Mouse (Mus musculus): Measurements from ENCODE around the gene Lrfn2. TPM values are rescaled to one million over a fixed set of nuclear protein-coding genes. Genes with fewer than 3 reads are reported as not detected.

Gene Lrfn2
- polyA plus RNA-seq, 1 experiment from 2014 or later, result 1.1 TPM

- no peaks in the 10 kb centered on the region for H3K36me3 ChIP-seq (ENCODE audit: control insufficient read depth, insufficient read depth, low read length)
- DNase-seq (ENCODE audit: low spot score) (no peak), ATAC-seq (replicated peaks; ENCODE audit: low FRiP score) (no peak)
- H3K27me3 ChIP-seq (ENCODE audit: control insufficient read depth, insufficient read depth, low read length), result no peaks in the 10 kb centered on the region
- H3K9me3 ChIP-seq (ENCODE audit: control insufficient read depth, low read length), result no peaks in the 10 kb centered on the region
- no peak overlapping the region for H3K9ac ChIP-seq (ENCODE audit: low read length)
- H3K27ac ChIP-seq (ENCODE audit: low read depth, low read length), result no peak overlapping the region
- H3K4me2 ChIP-seq (ENCODE audit: low read depth, low read length, severe bottlenecking), result no peak overlapping the region
- 36% methylated on average over 17 of the region's 17 CpGs for WGBS
- H3K4me3 ChIP-seq (ENCODE audit: low read depth, low read length), result no peak overlapping the region
- peaks cover 3% of the 10 kb centered on the region; the same call in 1 of the 2 replicates for H3K4me1 ChIP-seq (replicated peaks; ENCODE audit: control insufficient read depth, insufficient read depth, low read length)
Measured at GRCm38 (mm10) chr17:49017438-49018415, 85.5 kb downstream of the Lrfn2 start.

- Histone ChIP-seq H3K4me2 (ENCODE audit: low read depth, low read length, severe bottlenecking) (no peak overlapping the region), H3K4me1 (replicated peaks; ENCODE audit: control insufficient read depth, insufficient read depth, low read length) (peaks cover 3% of the 10 kb centered on the region; the same call in 1 of the 2 replicates), H3K4me3 (ENCODE audit: low read depth, low read length) (no peak overlapping the region), H3K27ac (ENCODE audit: low read depth, low read length) (no peak overlapping the region), H3K9ac (ENCODE audit: low read length) (no peak overlapping the region), H3K9me3 (ENCODE audit: control insufficient read depth, low read length) (no peaks in the 10 kb centered on the region), H3K27me3 (ENCODE audit: control insufficient read depth, insufficient read depth, low read length) (no peaks in the 10 kb centered on the region), H3K36me3 (ENCODE audit: control insufficient read depth, insufficient read depth, low read length) (no peaks in the 10 kb centered on the region)
- no peak for ATAC-seq (replicated peaks; ENCODE audit: low FRiP score)
- WGBS, result 82% methylated on average over 8 of the region's 8 CpGs
- no peak for DNase-seq (ENCODE audit: low spot score)
Measured at GRCm38 (mm10) chr17:49018774-49019488, 86.8 kb downstream of the Lrfn2 start.

- ATAC-seq (replicated peaks; ENCODE audit: low FRiP score), result peak; percentile 79
- no peaks in the 10 kb centered on the region for H3K27me3 ChIP-seq (ENCODE audit: control insufficient read depth, insufficient read depth, low read length)
- 40% methylated on average over 11 of the region's 11 CpGs for WGBS
- peak; percentile 71 for DNase-seq (ENCODE audit: low spot score)
- H3K4me1 ChIP-seq (replicated peaks; ENCODE audit: control insufficient read depth, insufficient read depth, low read length), result peaks cover 6% of the 10 kb centered on the region; the same call in 1 of the 2 replicates
- H3K4me2 ChIP-seq (ENCODE audit: low read depth, low read length, severe bottlenecking), result 0 out of 2 replicates have a peak overlapping the region, but pooled peaks have one; percentile 5
- no peak overlapping the region for H3K27ac ChIP-seq (ENCODE audit: low read depth, low read length)
- H3K36me3 ChIP-seq (ENCODE audit: control insufficient read depth, insufficient read depth, low read length), result no peaks in the 10 kb centered on the region
- H3K9ac ChIP-seq (ENCODE audit: low read length), result no peak overlapping the region; the same call in 1 of the 2 replicates
- no peak overlapping the region for H3K4me3 ChIP-seq (ENCODE audit: low read depth, low read length)
- H3K9me3 ChIP-seq (ENCODE audit: control insufficient read depth, low read length), result no peaks in the 10 kb centered on the region
Measured at GRCm38 (mm10) chr17:49029556-49030268, 97.5 kb downstream of the Lrfn2 start.

GRCm38 (mm10) chr17:49030269-49030615 lies 98.1 kb downstream of the Lrfn2 start:
- Histone ChIP-seq H3K4me2 (ENCODE audit: low read depth, low read length, severe bottlenecking) (no peak overlapping the region), H3K9me3 (ENCODE audit: control insufficient read depth, low read length) (no peaks in the 10 kb centered on the region), H3K4me3 (ENCODE audit: low read depth, low read length) (no peak overlapping the region), H3K9ac (ENCODE audit: low read length) (no peak overlapping the region), H3K36me3 (ENCODE audit: control insufficient read depth, insufficient read depth, low read length) (no peaks in the 10 kb centered on the region), H3K27me3 (ENCODE audit: control insufficient read depth, insufficient read depth, low read length) (no peaks in the 10 kb centered on the region), H3K4me1 (replicated peaks; ENCODE audit: control insufficient read depth, insufficient read depth, low read length) (peaks cover 6% of the 10 kb centered on the region; the same call in 1 of the 2 replicates), H3K27ac (ENCODE audit: low read depth, low read length) (no peak overlapping the region)
- ATAC-seq (replicated peaks; ENCODE audit: low FRiP score), result no peak
- no peak for DNase-seq (ENCODE audit: low spot score)
- WGBS, result 90% methylated on average over 7 of the region's 7 CpGs

- no peak overlapping the region for H3K9ac ChIP-seq (ENCODE audit: low read length)
- H3K4me1 ChIP-seq (replicated peaks; ENCODE audit: control insufficient read depth, insufficient read depth, low read length), result peaks cover 6% of the 10 kb centered on the region; the same call in 1 of the 2 replicates
- H3K36me3 ChIP-seq (ENCODE audit: control insufficient read depth, insufficient read depth, low read length), result no peaks in the 10 kb centered on the region
- 95% methylated on average over 5 of the region's 5 CpGs for WGBS
- no peaks in the 10 kb centered on the region for H3K9me3 ChIP-seq (ENCODE audit: control insufficient read depth, low read length)
- DNase-seq (ENCODE audit: low spot score) (no peak), ATAC-seq (replicated peaks; ENCODE audit: low FRiP score) (no peak)
- H3K4me3 ChIP-seq (ENCODE audit: low read depth, low read length), result no peak overlapping the region
- no peak overlapping the region for H3K27ac ChIP-seq (ENCODE audit: low read depth, low read length)
- H3K4me2 ChIP-seq (ENCODE audit: low read depth, low read length, severe bottlenecking), result no peak overlapping the region
- H3K27me3 ChIP-seq (ENCODE audit: control insufficient read depth, insufficient read depth, low read length), result no peaks in the 10 kb centered on the region
Measured at GRCm38 (mm10) chr17:49030841-49031240, 98.7 kb downstream of the Lrfn2 start.

GRCm38 (mm10) chr17:49031790-49032189 lies 99.6 kb downstream of the Lrfn2 start:
- WGBS, result 88% methylated on average over 8 of the region's 8 CpGs
- DNase-seq (ENCODE audit: low spot score), result no peak
- Histone ChIP-seq H3K27me3 (ENCODE audit: control insufficient read depth, insufficient read depth, low read length) (no peaks in the 10 kb centered on the region), H3K9ac (ENCODE audit: low read length) (no peak overlapping the region), H3K4me3 (ENCODE audit: low read depth, low read length) (no peak overlapping the region), H3K36me3 (ENCODE audit: control insufficient read depth, insufficient read depth, low read length) (no peaks in the 10 kb centered on the region), H3K9me3 (ENCODE audit: control insufficient read depth, low read length) (no peaks in the 10 kb centered on the region), H3K4me2 (ENCODE audit: low read depth, low read length, severe bottlenecking) (no peak overlapping the region), H3K4me1 (replicated peaks; ENCODE audit: control insufficient read depth, insufficient read depth, low read length) (peaks cover 6% of the 10 kb centered on the region; the same call in 1 of the 2 replicates), H3K27ac (ENCODE audit: low read depth, low read length) (no peak overlapping the region)
- no peak for ATAC-seq (replicated peaks; ENCODE audit: low FRiP score)

GRCm38 (mm10) chr17:49033276-49033675 lies 101.1 kb downstream of the Lrfn2 start:
- H3K27me3 ChIP-seq (ENCODE audit: control insufficient read depth, insufficient read depth, low read length), result no peaks in the 10 kb centered on the region
- no peaks in the 10 kb centered on the region for H3K9me3 ChIP-seq (ENCODE audit: control insufficient read depth, low read length)
- H3K4me1 ChIP-seq (replicated peaks; ENCODE audit: control insufficient read depth, insufficient read depth, low read length), result peaks cover 6% of the 10 kb centered on the region; the same call in 1 of the 2 replicates
- no peak overlapping the region for H3K27ac ChIP-seq (ENCODE audit: low read depth, low read length)
- no peaks in the 10 kb centered on the region for H3K36me3 ChIP-seq (ENCODE audit: control insufficient read depth, insufficient read depth, low read length)
- no peak overlapping the region for H3K4me2 ChIP-seq (ENCODE audit: low read depth, low read length, severe bottlenecking)
- ATAC-seq (replicated peaks; ENCODE audit: low FRiP score) (no peak), DNase-seq (ENCODE audit: low spot score) (no peak)
- H3K9ac ChIP-seq (ENCODE audit: low read length), result no peak overlapping the region
- H3K4me3 ChIP-seq (ENCODE audit: low read depth, low read length), result no peak overlapping the region

GRCm38 (mm10) chr17:49033686-49034250 lies 101.6 kb downstream of the Lrfn2 start:
- H3K4me1 ChIP-seq (replicated peaks; ENCODE audit: control insufficient read depth, insufficient read depth, low read length), result peaks cover 6% of the 10 kb centered on the region; the same call in 1 of the 2 replicates
- H3K27ac ChIP-seq (ENCODE audit: low read depth, low read length), result no peak overlapping the region
- no peak overlapping the region for H3K4me3 ChIP-seq (ENCODE audit: low read depth, low read length)
- no peak for ATAC-seq (replicated peaks; ENCODE audit: low FRiP score)
- WGBS, result 11% methylated on average over 5 of the region's 5 CpGs
- H3K36me3 ChIP-seq (ENCODE audit: control insufficient read depth, insufficient read depth, low read length), result no peaks in the 10 kb centered on the region
- no peak overlapping the region for H3K9ac ChIP-seq (ENCODE audit: low read length)
- H3K9me3 ChIP-seq (ENCODE audit: control insufficient read depth, low read length), result no peaks in the 10 kb centered on the region
- no peaks in the 10 kb centered on the region for H3K27me3 ChIP-seq (ENCODE audit: control insufficient read depth, insufficient read depth, low read length)
- no peak for DNase-seq (ENCODE audit: low spot score)
- no peak overlapping the region for H3K4me2 ChIP-seq (ENCODE audit: low read depth, low read length, severe bottlenecking)

Measured in forebrain, embryonic 11.5 days (tissue).